Mouse (Mus musculus) heart, adult 2 months (tissue): ENCODE measurements around the gene Cacnb1.

ENCODE experiments used
- CTCF ChIP-seq: fragments of 200-600 bp; IDR thresholded peaks from 2 replicates; pipeline ENCODE4 v1.8.1; 2022; ENCODE audit warnings: antibody characterized with exemption, mild to moderate bottlenecking, moderate library complexity
- POLR2A ChIP-seq: fragments of 200-500 bp; IDR thresholded peaks from 2 replicates; pipeline ENCODE4 v1.6.1; 2011; ENCODE audit warnings: mild to moderate bottlenecking, low read depth, low read length, control low read depth; ENCODE audit not compliant: insufficient read depth

DNA sequence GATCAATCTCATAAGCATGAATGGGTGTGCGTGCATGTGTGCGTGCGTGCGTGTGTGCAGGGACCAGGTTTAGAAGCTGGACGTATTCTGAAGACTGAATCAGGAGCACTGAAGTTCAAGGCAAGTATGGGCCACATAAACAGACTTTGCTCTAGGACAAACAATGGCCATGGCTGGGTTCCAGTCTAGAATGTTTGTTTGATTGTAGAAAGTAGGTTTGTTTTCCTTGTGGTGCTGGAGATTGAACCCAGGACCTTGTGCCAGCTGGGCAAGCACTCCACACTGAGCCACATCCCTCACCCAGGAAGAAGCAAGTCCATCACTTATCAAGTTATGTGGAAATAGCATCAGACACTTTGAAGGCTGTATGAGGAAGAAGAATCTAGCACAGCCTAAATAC lies 6.7 kb downstream of the Cacnb1 start:
- no peak for TF ChIP-seq POLR2A
- no peak for TF ChIP-seq CTCF
